ENCODE assay signal across 33 mouse cellular contexts in the genomic region with DNA sequence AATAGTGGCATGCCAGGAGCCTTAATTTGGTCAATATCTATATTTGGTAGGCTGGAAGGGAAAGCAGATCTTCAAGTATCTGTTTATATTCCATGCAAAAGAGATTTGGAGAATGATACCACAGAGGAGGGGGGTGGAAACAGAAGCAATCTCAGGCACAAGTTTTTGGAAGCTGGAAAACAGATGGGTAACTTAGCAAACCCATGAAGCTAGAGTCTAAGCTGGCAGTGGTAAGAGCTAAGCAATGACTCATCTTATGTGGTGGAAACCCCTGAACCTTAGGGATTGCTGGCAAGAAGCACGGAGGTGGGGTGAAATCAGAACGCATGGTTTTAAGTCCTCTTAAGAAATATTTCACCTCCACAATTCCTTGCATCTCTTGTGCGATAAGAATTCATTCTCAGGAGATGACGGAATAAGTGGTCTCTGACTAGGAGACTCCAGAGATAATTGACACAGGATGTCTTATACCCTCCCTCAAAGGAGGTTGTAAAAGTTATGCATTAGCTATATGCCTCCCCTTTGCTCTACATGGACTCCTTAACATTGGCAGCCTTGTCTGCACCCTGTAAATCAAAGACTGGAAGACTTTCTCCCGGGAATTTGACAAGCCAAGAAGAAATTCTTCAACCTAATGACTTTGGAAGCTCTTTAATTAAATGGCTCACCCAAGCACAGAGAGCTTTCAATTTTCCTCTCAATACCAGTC. TPM values are rescaled to one million over a fixed set of nuclear protein-coding genes. Genes with fewer than 3 reads are reported as not detected.
DNase-seq lines count a peak whose midpoint lies in the region; ATAC-seq and TF ChIP-seq lines count a peak whose summit lies in the region.
"Had no signal": no experiment of that assay in that cellular context is flagged by ENCODE, and none has a peak within 500 bp of the region (broad histone marks: within the 10 kb centered on the region; RNA-seq: fewer than 3 reads in every experiment).

No protein-coding gene starts in this region.

- no peak for DNase-seq in kidney, postnatal 36 days
- peak; percentile 20 for DNase-seq in layer of hippocampus, adult 9-11 months
- DNase-seq in layer of hippocampus, adult 11-12 months (ENCODE audit: low spot score): no peak
- DNase-seq in Patski (ENCODE audit: low read depth, low spot score): peak; percentile 4
- peak; percentile 4 for DNase-seq in mesoderm, embryonic 11.5 days (ENCODE audit: low read depth, low spot score)
- no peak for DNase-seq in cerebellum, adult 18-20 months
- DNase-seq in lung, adult 2 months: no peak
- DNase-seq: adrenal gland, adult 2 months; adrenal gland, postnatal 36 days; cerebellum, adult 9-10 months; cerebellum, postnatal 36 days; gastrocnemius, adult 2 months; gastrocnemius, postnatal 36 days; heart, adult 18-20 months; heart, postnatal 4 days; kidney, adult 11 months; kidney, postnatal 10 days; thymus, postnatal 14 days had no signal

- no peaks in the 10 kb centered on the region for H3K9me3 ChIP-seq in kidney, embryonic 14.5 days (ENCODE audit: control insufficient read depth, low read length)
- H3K9me3 ChIP-seq: embryonic facial prominence, embryonic 10.5 days; embryonic facial prominence, embryonic 15.5 days; heart, embryonic 12.5 days; hindbrain, embryonic 13.5 days; limb, embryonic 12.5 days; liver, embryonic 15.5 days; lung, embryonic 15.5 days; stomach, embryonic 15.5 days had no signal

- POLR2A ChIA-PET in Patski (lab: Charles Lee): no interaction called here

- no peaks in the 10 kb centered on the region for H3K4me1 ChIP-seq in kidney, embryonic 14.5 days (ENCODE audit: control insufficient read depth, insufficient read depth, low read length)
- no peaks in the 10 kb centered on the region for H3K4me1 ChIP-seq in lung, adult 2 months (ENCODE audit: control insufficient read depth, insufficient read depth, low read length)
- H3K4me1 ChIP-seq: embryonic facial prominence, embryonic 10.5 days; embryonic facial prominence, embryonic 15.5 days; forebrain, embryonic 13.5 days; heart, embryonic 12.5 days; hindbrain, embryonic 13.5 days; limb, embryonic 12.5 days; liver, embryonic 15.5 days; lung, embryonic 15.5 days; neural tube, embryonic 13.5 days; stomach, embryonic 15.5 days had no signal

- H3K4me2 ChIP-seq in kidney, embryonic 14.5 days (replicated peaks; ENCODE audit: low read depth, low read length): no peak overlapping the region
- H3K4me2 ChIP-seq: embryonic facial prominence, embryonic 15.5 days; forebrain, embryonic 13.5 days; heart, embryonic 12.5 days; hindbrain, embryonic 13.5 days; limb, embryonic 12.5 days; liver, embryonic 15.5 days; lung, embryonic 15.5 days; midbrain, embryonic 11.5 days; neural tube, embryonic 13.5 days; stomach, embryonic 15.5 days had no signal

- H3K27ac ChIP-seq in kidney, embryonic 14.5 days (ENCODE audit: low read depth, low read length): no peak overlapping the region
- H3K27ac ChIP-seq: embryonic facial prominence, embryonic 10.5 days; embryonic facial prominence, embryonic 15.5 days; forebrain, embryonic 13.5 days; gastrocnemius, adult 2 months; hindbrain, embryonic 13.5 days; left cerebral cortex, adult 2 months; limb, embryonic 12.5 days; liver, embryonic 15.5 days; lung, embryonic 15.5 days; neural tube, embryonic 13.5 days; stomach, embryonic 15.5 days had no signal

- H3K4me3 ChIP-seq in kidney, embryonic 14.5 days (ENCODE audit: low read length): no peak overlapping the region
- no peak overlapping the region for H3K4me3 ChIP-seq in lung, adult 2 months (replicated peaks; ENCODE audit: extremely low read depth, low read depth, low read length)
- H3K4me3 ChIP-seq: embryonic facial prominence, embryonic 10.5 days; embryonic facial prominence, embryonic 15.5 days; forebrain, embryonic 13.5 days; gastrocnemius, adult 2 months; heart, embryonic 12.5 days; hindbrain, embryonic 13.5 days; left cerebral cortex, adult 2 months; limb, embryonic 12.5 days; liver, embryonic 15.5 days; lung, embryonic 15.5 days; myocyte; neural tube, embryonic 13.5 days; stomach, embryonic 15.5 days had no signal

- H3K36me3 ChIP-seq in kidney, embryonic 14.5 days (ENCODE audit: control insufficient read depth, insufficient read depth, low read length): no peaks in the 10 kb centered on the region
- H3K36me3 ChIP-seq: embryonic facial prominence, embryonic 10.5 days; embryonic facial prominence, embryonic 15.5 days; heart, embryonic 12.5 days; limb, embryonic 12.5 days; liver, embryonic 15.5 days; lung, embryonic 15.5 days; neural tube, embryonic 13.5 days; stomach, embryonic 15.5 days had no signal

- H3K27me3 ChIP-seq in kidney, embryonic 14.5 days (ENCODE audit: control insufficient read depth, insufficient read depth, low read length): no peaks in the 10 kb centered on the region
- peaks cover 10% of the 10 kb centered on the region for H3K27me3 ChIP-seq in Patski
- H3K27me3 ChIP-seq: embryonic facial prominence, embryonic 15.5 days; forebrain, embryonic 13.5 days; heart, embryonic 12.5 days; hindbrain, embryonic 13.5 days; limb, embryonic 12.5 days; liver, embryonic 15.5 days; lung, embryonic 15.5 days; neural tube, embryonic 13.5 days; stomach, embryonic 15.5 days had no signal

- ATAC-seq in kidney, embryonic 14.5 days (ENCODE audit: low FRiP score, low TSS enrichment): peak; percentile 66; the same call in 1 of the 2 replicates
- peak; percentile 57 for ATAC-seq in Patski
- ATAC-seq: forebrain, embryonic 13.5 days had no signal

- in situ Hi-C loops in Patski (cut with MboI; ENCODE audit: low pct_unique_long_range_greater_than_20kb): no loop called here

- TF ChIP-seq POLR2A in lung, adult 2 months (IDR thresholded peaks at IDR 0.05; ENCODE audit: borderline replicate concordance, extremely low read depth, low read depth, low read length): no peak

- CTCF ChIA-PET in Patski (lab: Charles Lee): interaction anchor here (1.1 to 1.9 kb wide), 2 partner anchors 9 to 49 kb away, joined by 3 to 5 read pairs; no protein-coding TSS in a partner anchor

- H3K9ac ChIP-seq in kidney, embryonic 14.5 days (ENCODE audit: low read depth, low read length): no peak overlapping the region
- H3K9ac ChIP-seq: embryonic facial prominence, embryonic 15.5 days; forebrain, embryonic 13.5 days; heart, embryonic 12.5 days; hindbrain, embryonic 13.5 days; limb, embryonic 12.5 days; liver, embryonic 15.5 days; lung, embryonic 15.5 days; neural tube, embryonic 13.5 days; stomach, embryonic 15.5 days had no signal

- WGBS in kidney, embryonic 14.5 days: 40% methylated on average over 5 of the region's 5 CpGs
- WGBS in lung, adult 2 months: 69% methylated on average over 5 of the region's 5 CpGs

- TF ChIP-seq CTCF in Patski (IDR thresholded peaks at IDR 0.05): no peak
- TF ChIP-seq CTCF in lung, adult 2 months (IDR thresholded peaks at IDR 0.05; ENCODE audit: insufficient read depth, low read length): no peak

RNA-seq across cellular contexts. Expression of a gene that starts 51.4 kb away (rescaled TPM):
- 0.11 and 0.20 TPM in 2 replicates for polyA plus RNA-seq in kidney, embryonic 14.5 days (2014; fragmentation: Nextera tagmentation; extraction: Ambion mirVana)
- polyA plus RNA-seq in Patski (2021): not detected
- polyA plus RNA-seq in lung, adult 2 months (2012; rRNA removed): 0.15 and 0.69 TPM in 2 replicates
- polyA plus RNA-seq: liver, adult 2 months; myocyte had no signal

Comparison
In these comparisons a context has a peak if more than half of its experiments do, and no peak if none do; other contexts are left out.
1. DNase-seq: peak in layer of hippocampus, adult 9-11 months (single experiment), Patski (single experiment) and mesoderm, embryonic 11.5 days (single experiment); none in kidney, postnatal 36 days (0 of 2), layer of hippocampus, adult 11-12 months (single experiment), cerebellum, adult 18-20 months (0 of 2) and lung, adult 2 months (single experiment).